Mouse (Mus musculus): ENCODE measurements around the gene Rbm10.
A peak's percentile ranks its signal among the peaks of the same experiment; 100 is the strongest.

Rbm10 gene

DNA sequence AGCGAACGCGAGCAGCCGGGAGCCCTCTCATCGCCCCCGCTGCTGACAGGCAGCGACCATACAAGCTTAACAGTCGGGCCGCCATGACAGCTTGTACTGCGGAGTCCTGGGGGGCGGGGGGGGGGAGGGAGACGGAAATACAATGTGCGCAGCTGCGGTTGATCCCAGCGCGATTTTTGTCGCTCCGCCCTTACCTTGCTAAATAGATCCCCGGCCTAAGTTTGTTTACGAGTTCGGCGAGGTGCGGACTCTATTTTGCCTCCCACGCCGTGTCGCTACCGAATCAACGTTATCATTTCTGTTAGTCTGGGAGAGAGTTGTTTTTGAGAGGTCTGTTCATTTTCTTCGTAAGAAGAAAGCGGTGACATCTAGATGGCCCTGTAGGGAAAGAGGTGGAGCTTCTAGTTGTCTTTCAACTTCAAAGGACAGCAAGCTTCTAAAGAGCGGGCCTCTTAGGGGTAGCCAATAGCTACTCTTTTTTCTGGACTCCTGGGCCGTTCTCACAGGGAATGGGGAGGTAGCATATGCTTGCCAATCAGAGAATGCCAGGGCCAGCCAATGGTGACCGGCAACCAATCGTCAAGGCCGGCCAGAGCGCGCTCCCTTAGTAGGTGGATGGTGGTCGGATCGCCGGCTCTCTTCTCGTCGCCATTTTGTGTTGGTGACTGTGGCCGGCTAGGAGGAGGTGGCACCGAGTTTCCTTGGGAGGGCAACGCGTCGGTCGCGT is at the start of gene Rbm10, which contains the start of gene Ndufb11:
TSS of gene Rbm10 (plus strand) at position 328 of the 727 bp plus-strand sequence.
TSS of gene Ndufb11 (minus strand) at position 444 of the 727 bp plus-strand sequence.
- DNase-seq (ENCODE audit: low read depth, low spot score): peak; percentile 77

DNA sequence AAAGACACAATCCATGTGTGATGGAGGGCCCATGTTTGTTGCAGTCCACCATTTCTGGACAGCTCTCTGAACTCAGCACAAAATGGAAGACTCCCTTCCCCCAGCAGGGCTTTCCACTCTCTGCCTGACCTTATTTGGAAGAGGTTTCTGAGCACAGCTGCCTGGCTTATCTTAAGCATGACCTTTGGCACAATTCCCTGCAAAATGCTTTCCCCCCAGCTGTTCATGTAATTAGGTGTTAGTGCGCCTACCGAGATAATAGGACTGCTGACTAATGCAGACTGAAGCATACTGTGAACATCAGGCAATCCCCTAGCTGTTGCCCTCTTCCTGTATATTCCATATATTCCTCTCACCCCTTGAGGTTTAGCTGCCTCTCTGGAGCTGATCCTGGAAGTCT is 46.3 kb upstream of the Rbm10 start:
- peak; percentile 6 for DNase-seq (ENCODE audit: low read depth, low spot score)

GRCm38 (mm10) chrX:20572683-20573082 is 44.6 kb upstream of the Rbm10 start:
- DNase-seq (ENCODE audit: low read depth, low spot score): no peak

- DNase-seq (ENCODE audit: low read depth, low spot score): no peak
Measured at GRCm38 (mm10) chrX:20573927-20574326, 43.4 kb upstream of the Rbm10 start.

DNA sequence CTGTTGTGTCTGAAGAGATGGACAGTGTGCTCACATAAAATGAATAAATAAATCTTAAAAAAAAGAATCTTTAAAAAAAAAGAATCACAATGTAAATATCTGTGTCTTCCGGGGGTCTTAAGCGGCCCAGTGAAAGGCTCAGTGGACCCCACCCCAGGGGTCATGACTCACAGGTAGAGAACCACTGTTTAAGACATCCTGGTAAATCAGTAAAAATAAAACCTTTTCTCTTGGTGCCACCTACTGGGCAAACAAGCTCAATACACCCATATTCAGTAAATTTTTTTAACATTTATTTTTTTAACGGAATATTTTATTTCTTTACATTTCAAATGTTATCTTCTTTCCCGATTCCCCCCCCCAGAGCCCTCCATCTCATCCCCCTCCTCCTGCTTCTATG is 29.3 kb upstream of the Rbm10 start:
- DNase-seq (ENCODE audit: low read depth, low spot score): peak; percentile 3

GRCm38 (mm10) chrX:20608500-20608899 is 8.8 kb upstream of the Rbm10 start:
- no peak for DNase-seq (ENCODE audit: low read depth, low spot score)

GRCm38 (mm10) chrX:20616861-20617175 is 485 bp upstream of the Rbm10 start:
- DNase-seq (ENCODE audit: low read depth, low spot score): no peak

DNA sequence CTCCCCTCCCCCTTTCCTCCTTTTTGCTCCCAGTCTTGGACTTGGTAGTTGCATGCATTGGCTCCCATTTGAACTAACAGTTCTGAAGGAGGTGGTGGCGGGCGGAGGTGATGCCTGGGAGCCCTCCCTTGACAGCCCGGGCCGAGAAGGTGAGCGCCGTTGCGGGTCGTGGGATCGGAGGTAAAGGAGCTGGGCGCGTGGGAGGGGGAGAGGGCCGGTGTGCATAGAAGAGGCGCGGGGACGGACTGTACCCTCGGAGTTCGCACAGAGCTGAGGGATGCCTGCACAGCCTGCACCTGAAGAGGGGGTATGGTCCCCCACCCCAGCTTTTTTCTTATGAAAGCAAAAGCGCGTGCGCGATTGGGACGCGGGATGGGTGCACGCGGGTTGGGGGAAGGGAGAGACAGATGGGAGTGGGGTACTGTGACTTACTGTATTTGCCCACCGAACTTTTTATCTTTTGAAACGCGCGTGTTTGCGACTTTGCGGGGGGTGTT is 648 bp downstream of the Rbm10 start:
- DNase-seq (ENCODE audit: low read depth, low spot score): peak; percentile 34

DNA sequence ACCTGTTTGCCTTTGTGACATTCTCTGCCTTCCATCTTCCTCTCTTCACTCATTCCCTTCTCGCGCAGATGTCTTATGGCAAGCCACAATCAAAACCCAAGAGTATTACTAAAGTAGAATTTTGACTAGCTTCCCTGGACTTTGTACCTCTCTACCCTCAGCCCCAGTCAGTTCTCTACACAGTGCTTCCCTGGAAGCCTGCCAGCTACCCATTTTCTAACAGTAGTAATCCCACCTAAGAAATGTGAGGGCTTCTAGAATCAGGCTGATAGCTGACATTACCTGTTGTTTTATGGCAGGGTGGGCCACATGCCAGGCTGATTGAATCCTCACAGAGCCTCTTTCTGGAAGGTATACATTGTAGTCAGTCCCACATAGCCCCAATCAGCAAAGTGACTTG is 20.8 kb downstream of the Rbm10 start:
- DNase-seq (ENCODE audit: low read depth, low spot score): no peak

- no peak for DNase-seq (ENCODE audit: low read depth, low spot score)
Measured at GRCm38 (mm10) chrX:20644780-20645179, 27.5 kb downstream of the Rbm10 start.

DNA sequence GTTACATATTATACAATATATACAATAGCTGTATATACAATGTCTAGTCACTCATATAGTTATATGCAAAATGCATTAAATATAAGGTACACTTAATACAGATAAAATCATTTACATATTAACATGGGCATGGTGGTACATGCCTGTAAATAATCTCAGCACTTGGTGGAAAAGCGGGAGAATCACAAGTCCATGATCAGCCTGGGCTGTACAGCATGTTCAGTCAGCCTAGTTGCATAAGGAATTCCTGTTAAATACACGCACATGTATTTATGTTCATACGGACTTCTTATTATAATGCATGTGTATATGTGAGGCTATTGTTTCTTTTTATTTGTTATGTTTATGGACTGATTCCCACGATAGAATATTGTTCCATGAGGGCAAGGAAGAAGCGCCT is 40.3 kb downstream of the Rbm10 start:
- DNase-seq (ENCODE audit: low read depth, low spot score): no peak

DNA sequence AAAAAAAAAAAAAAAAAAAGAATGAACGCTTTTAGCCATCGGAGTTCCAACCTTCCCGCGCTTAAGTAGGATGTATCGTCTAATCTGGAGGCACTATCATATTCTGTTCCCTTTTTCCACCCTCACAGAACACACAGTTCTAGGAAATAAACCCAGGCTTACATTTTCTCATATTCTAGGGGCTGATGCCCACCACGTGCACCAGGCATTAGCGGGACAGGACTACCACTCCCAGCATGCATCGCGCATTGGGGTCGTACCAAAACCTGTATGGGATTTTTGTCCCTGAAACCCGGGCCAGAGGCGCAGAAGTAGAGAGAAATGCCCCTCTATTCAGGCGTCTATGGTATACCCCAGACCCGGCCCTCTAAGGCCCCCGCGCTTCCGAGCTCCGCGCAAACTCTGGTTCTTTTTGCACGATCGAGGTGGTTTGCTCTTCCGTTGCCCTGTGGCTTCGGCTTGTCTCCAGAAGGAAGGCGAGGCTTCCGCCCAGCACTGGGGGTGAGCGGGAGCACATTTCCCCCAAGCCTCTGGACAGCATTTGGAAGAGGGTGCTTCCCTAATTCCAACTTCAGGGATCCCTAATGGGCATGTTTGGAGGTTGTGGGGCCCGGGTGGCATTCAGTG is 40.8 kb downstream of the Rbm10 start, which contains the start of gene Uba1:
TSS of gene Uba1 (plus strand) at position 301 of the 627 bp plus-strand sequence.
- DNase-seq (ENCODE audit: low read depth, low spot score): peak; percentile 93

- peak; percentile 48 for DNase-seq (ENCODE audit: low read depth, low spot score)
Measured at GRCm38 (mm10) chrX:20658891-20659406, 41.6 kb downstream of the Rbm10 start.

DNA sequence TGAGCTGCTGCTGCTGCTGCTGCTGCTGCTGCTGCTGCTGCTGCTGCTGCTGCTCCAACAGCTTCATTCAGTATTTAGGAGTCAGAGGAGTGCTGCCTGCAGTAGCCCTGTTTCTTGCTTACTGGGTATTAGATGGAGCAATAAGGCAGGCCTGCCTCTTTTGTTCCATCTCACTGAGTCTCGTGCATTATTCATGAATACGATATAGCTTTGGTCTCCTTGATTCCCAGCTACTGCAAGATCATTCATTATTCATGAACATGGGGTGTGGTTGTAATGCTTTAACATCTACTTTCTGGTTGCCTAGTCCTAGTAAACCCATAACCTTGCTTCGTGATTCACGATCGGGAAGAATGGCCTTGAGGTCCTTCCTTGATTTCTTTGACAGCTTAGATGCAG is 45.0 kb downstream of the Rbm10 start:
- peak; percentile 60 for DNase-seq (ENCODE audit: low read depth, low spot score)

- peak; percentile 89 for DNase-seq (ENCODE audit: low read depth, low spot score)
Measured at GRCm38 (mm10) chrX:20662716-20663443, 45.6 kb downstream of the Rbm10 start.

DNA sequence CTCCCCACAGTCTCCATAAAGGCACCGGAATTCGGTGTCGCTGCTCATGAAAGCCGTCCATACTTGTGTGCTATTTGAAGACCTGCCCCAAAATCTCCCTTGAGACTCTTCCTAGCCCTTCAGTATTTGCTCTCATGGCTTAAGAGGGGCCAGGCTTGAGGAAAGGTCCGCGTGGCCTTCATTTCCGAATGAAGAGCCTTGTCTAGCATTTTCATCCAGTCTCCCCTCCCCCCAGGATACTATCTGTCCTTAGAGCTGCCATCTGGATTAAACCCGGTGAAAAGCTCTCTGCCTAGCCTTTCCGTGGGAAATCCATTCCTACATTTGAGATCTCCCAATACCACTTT is 46.1 kb downstream of the Rbm10 start:
- DNase-seq (ENCODE audit: low read depth, low spot score): peak; percentile 15

GRCm38 (mm10) chrX:20687519-20688067 is 70.3 kb downstream of the Rbm10 start, which contains the start of gene Cdk16:
Gene Cdk16, plus strand, starts transcription at chrX:20687954.
- peak; percentile 94 for DNase-seq (ENCODE audit: low read depth, low spot score)

- peak; percentile 89 for DNase-seq (ENCODE audit: low read depth, low spot score)
Measured at GRCm38 (mm10) chrX:20688068-20688547, 70.8 kb downstream of the Rbm10 start.

GRCm38 (mm10) chrX:20688615-20689014 is 71.3 kb downstream of the Rbm10 start:
- DNase-seq (ENCODE audit: low read depth, low spot score): peak; percentile 73

- DNase-seq (ENCODE audit: low read depth, low spot score): no peak
Measured at GRCm38 (mm10) chrX:20691566-20691965, 74.3 kb downstream of the Rbm10 start.

DNA sequence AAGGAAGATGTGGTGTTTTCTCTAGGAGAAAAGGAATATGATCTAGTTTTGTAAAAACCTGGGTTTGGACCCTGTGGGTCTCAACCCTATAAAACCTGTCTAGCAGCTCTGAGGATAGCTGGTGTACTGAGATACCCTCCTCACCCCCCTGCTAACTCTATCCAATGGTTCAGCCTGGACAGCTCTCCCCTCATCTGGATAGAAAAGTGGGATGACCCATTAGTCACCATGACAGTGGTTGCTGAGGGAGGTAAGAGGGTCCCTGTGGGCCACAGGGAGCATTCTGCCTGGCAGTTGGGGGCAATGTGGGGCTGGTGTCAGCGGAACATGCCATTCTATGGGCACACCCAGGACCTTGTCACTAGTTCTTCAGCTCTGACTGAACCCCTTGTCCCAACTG is 75.3 kb downstream of the Rbm10 start:
- peak; percentile 11 for DNase-seq (ENCODE audit: low read depth, low spot score)

DNA sequence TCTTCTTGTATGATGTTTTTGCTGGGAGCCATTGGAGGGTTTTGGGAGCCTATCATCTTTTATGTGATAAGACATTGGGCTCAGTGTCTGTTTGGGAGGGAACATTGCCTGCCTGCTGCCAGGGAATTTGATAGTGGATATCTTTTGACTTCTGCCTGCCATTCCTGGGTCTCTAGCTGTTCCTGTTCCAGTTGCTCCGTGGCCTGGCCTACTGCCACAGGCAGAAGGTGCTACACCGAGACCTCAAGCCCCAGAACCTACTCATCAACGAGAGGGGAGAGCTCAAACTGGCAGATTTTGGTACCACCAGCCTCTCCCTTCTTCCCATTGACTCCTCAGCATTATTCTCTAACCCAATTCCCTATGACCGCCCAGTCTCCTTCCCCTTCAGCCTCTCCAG is 78.5 kb downstream of the Rbm10 start:
- DNase-seq (ENCODE audit: low read depth, low spot score): no peak

All from ES-CJ7 (cell line).